Mouse (Mus musculus) 3T3-L1 (cell line): ENCODE results near the gene Fam214a.
"Not testable (repeated sequence)": the region's sequence is repeated elsewhere in the genome, so short reads cannot be mapped to it uniquely, and the experiment has no call there.

Experiments
- DNase-seq: peaks from one replicate; pipeline ENCODE4 v3.0.0-alpha.2; 2015; ENCODE audit warnings: low read depth, low spot score

Fam214a gene

DNA sequence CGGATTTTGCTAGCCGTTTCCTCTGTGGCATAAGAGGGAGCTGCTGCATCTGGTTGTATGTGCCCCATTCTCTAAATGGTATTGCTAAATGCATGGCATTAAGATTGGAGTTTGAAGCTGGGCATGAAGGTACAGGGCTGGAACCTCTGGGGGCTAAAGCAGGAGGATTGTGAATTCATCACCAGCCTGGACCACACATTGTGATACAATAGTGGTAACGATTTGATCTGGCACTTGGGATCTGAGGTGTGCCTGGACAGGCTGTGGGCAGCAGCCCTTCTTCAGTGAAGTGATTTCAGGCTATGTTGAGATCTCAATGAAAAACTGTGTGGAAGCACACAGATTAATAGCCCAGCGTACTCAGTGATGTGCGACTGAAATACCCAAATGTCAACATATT, 26.7 kb downstream of the Fam214a start:
- DNase-seq, result no peak

DNA sequence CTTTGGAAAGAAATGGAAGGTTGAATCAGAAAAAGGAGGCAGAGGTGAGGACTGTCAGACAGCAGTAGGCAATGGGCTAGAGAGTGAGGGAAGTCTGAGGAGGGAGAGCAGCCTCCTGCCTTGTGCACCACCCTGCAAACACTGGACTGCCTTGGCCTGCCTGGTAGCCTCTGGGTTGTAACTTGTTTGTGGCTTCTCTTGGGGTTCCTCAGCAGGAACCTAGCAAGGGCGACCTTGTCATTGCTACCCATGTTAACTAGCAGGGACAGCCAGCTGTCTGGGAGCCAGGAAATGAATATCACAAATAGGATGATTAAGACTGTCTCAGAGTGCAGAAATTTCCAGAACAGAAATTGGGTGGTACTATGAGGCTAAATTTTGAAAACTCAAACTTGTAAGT, 27.2 kb downstream of the Fam214a start:
- no peak for DNase-seq

DNA sequence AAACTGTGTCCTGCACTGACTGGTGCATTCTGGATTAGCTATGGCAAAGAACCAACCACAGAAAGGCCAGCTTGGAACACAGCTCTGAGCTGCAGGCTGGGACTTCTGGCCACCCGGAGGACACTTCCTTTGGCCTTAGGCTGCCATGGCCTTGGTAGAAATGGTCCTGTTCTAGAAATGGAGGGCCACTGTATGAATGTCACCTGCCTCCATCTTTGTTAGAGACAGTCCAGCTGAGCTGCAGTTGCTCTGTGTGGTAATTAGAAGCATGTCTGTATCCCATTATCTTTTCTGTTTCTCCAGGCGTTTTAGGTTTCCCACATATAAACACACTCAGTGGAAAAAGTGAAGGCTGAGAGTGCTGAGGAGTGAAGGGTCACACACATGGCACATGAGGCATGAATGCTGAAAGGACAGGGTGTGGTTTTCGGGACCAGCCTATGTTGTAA, 29.0 kb downstream of the Fam214a start:
- DNase-seq, result peak; percentile 52

GRCm38 (mm10) chr9:74982193-74982592, 29.5 kb downstream of the Fam214a start:
- DNase-seq, result no peak

- not testable (repeated sequence) for DNase-seq
These were observed 30.0 kb downstream of the Fam214a start for GRCm38 (mm10) chr9:74982722-74983121.

DNA sequence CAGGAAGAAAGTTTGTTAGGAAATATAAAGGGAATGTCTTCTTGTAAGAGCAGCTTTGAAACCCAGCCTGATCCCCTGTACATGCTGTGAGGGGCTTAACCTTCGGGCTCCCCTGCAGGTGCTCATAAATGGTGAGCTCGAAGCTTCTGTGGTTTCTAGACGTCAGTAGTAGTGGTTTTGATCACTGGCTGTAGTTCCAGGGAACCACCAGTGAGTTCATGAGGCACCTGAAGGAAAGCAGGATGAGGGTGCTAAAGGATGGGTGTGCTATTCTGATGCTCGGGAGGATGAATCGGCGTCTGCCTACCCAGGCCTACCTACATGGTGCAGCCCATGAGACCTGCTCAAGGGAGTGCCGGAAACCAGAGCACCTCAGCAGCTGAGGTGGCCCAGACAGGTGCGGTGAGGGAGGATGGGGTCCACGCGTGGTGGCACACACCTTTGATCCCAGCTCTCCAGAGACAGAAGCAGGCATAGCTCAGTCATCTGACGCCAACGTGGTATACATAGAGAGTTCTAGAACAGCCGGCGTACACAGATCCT, 32.6 kb downstream of the Fam214a start:
- DNase-seq, result no peak

GRCm38 (mm10) chr9:74985770-74986169, 33.1 kb downstream of the Fam214a start:
- DNase-seq, result no peak

- peak; percentile 15 for DNase-seq
These were observed 36.3 kb downstream of the Fam214a start for GRCm38 (mm10) chr9:74988893-74989460.

GRCm38 (mm10) chr9:74989990-74990389, 37.3 kb downstream of the Fam214a start:
- no peak for DNase-seq

DNA sequence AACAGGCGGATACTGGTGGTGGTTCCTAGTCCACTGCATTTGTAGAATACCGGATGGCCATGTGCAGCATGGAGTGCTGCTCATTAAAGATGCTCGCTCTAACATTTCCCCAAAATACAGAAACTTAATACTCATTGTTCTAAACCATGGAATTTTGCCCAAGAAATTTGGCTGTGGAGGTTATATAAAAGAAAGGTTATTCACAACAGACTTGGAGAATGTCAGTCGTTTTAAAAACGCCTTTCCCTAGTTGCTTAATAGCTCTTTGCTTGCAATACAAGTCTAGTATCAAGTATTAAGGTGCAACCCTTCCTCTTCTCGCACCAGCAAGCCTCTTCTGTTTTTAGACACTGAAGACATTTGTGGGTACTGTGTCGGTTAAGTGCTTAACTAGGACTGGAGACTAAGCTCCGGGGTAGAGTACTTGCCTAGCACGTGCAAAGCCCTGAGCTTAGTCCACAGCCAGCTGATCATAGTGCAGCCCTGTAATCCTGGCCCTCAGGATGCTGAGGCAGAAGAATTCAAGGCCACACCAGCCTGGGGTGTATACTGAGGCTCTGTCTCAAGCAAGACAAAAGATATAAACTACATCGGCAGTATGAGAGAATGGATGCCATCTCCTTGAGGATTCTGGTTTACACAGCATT, 42.0 kb downstream of the Fam214a start:
- no peak for DNase-seq

DNA sequence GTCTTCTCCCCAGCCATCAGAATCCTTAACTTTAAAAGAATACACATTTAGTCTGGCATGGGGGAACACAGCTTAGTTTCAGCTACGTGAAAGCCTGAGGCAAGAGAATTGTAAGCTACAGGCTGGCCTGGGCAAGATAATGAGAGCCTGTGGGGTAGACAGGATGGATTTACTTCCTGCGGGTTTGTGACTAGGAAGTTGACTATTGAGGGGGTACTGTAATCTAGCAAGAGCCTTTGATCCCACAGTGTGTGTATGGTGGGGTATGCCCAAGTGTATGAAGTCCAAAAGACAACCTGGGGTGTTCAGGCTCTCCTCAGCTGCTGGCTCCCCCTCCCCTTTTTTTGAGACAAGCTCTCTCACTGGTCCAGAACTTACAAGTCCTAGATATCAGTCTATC, 43.7 kb downstream of the Fam214a start:
- no peak for DNase-seq

GRCm38 (mm10) chr9:74997976-74998375, 45.3 kb downstream of the Fam214a start:
- DNase-seq, result no peak

DNA sequence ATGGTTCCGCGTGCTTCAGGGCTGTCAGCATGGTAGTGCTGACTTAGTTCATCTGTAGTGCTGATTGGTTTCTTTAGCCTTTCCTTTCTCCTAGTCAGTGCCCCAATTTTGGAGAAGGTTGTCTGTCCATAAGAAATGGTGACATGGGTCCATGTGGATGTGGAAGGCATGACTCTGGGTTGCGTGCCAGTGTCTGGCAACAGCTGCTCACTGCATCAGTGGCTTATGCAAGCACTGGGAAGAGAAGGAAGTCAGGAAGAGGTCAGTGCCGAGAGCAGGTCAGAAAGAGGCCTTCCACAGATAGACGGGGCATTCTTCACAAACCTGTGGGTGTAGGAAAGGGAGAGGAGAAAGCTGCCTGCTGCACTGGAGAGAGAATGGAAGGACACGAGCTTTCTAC, 48.3 kb downstream of the Fam214a start:
- no peak for DNase-seq

DNA sequence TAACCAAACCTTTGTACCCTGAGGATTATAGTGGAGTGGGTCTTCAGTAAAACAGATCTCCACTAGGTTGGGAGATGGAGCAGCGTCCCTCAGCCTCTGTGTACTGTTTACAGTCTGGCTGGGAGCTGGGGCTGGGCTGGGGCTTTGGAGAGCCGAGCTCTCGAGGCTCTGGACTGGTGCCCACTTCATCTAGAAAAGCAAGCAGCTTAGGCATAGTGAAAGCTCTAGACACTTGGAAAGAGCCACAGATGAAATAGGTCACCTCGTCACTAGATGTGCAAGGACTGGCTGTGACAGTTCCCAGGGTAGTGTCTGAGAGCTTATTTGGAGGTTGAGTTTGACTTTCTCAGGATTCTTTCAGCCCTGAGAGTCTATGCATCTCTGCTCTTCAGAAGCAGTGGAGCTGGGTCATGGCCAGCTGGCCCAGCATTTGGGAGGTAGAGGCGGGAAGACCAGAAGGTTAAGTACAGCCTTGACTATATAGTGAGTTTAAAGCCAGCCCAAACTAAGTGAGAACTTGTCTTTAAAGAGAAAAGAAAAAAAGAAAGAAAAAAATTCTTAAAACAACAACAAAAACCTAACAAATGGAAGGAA, 49.0 kb downstream of the Fam214a start:
- DNase-seq, result no peak

DNA sequence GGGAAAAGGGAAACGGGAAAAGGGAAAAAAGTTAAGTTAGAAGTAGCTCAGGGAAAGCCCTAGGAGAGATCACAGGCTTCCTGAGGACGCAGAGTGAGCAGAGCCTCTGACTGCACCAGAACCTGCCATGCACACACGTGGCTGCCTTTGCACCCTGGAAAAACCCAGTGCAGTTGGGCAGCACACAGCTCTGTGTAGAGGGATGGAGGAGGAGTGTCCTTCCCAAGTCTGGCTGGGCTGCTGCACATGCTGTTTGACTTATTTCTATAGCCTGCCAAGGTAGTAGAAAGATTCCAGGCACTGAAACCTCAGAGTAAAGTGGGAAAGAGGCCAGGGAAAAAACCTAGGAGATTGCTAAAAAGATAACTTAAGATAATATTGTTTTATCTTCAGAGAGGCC, 49.6 kb downstream of the Fam214a start:
- DNase-seq, result no peak

- no peak for DNase-seq
These were observed 51.5 kb downstream of the Fam214a start for GRCm38 (mm10) chr9:75004203-75004602.

DNA sequence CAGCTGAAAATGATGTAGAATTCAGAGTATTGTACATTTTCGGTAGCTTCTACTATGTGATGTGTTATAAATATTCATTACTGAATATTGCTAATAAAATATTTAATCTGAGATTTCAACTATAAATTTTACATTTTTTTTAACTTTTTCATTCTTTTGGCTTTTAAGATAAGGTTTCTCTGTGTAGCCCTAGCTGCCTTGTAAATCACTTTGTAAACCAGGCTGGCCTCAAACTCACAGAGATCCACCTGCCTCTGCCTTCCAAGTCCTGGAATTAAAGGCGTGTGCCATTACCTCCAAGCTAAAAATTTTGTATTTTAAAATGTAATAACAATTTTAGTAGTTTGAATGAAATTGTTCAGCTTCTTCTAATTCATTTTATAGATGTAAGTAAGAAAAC, 63.9 kb downstream of the Fam214a start:
- no peak for DNase-seq

DNA sequence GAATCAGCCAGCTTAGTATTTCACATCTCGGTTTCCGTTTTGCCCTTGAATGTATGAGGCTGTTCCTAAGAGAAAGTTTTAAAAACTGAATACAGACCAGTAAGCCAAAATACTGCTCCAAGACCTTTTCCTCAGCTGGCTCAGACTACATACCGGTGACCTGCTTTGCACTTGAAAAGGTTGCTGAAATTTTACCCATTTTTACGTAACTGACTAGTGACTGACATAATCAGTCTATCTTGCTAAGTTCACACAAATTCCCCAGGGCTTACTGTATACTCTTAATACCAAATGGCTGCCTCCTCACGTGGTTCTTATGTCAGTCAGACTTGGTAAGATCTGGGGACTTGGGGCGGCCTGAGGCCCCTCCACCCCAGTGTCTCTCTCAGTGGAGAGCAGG, 66.5 kb downstream of the Fam214a start:
- no peak for DNase-seq

GRCm38 (mm10) chr9:75019592-75019991, 66.9 kb downstream of the Fam214a start:
- no peak for DNase-seq

DNA sequence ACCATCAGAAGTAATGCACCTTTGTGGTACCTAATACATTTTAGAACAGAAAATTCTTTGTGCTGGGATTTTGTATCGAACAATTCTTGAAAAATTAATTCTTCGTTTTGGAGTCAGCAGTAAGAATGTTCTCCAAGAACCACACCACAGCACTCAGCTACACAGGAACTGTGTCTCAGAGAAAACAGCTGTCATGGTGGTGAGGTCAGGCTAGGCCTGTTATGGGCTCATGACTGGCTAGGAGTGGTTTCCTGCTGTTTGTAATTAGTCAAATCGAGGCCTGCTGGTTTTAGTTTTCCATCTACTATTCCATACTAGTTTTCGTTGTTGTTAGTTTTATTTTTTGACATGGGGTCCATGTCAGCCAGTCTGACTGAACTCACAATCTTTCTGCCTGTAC, 67.9 kb downstream of the Fam214a start:
- DNase-seq, result no peak

GRCm38 (mm10) chr9:75022546-75022945, 69.9 kb downstream of the Fam214a start:
- DNase-seq, result no peak

GRCm38 (mm10) chr9:75023150-75023894, 70.6 kb downstream of the Fam214a start:
- no peak for DNase-seq
